Mouse (Mus musculus) ES-Bruce4 (cell line): ENCODE data around the gene Sh3d19. TPM values are rescaled to one million over a fixed set of nuclear protein-coding genes. Genes with fewer than 3 reads are reported as not detected.
A peak's percentile ranks its signal among the peaks of the same experiment; 100 is the strongest.

Experiments used
- H3K27ac ChIP-seq: 2 replicates; pipeline ENCODE4 v1.5.1; 2012; ENCODE audit warnings: low read length, inconsistent platforms; ENCODE audit not compliant: insufficient read depth
- H3K27me3 ChIP-seq: 2 replicates; pipeline ENCODE4 v1.6.1; 2012; ENCODE audit warnings: mild to moderate bottlenecking, low read length, inconsistent platforms; ENCODE audit not compliant: control insufficient read depth, poor library complexity, insufficient read depth, severe bottlenecking
- H3K36me3 ChIP-seq: 2 replicates; pipeline ENCODE4 v1.6.1; 2012; ENCODE audit warnings: inconsistent platforms, mild to moderate bottlenecking, low read length, moderate library complexity; ENCODE audit not compliant: control insufficient read depth, poor library complexity, insufficient read depth, severe bottlenecking
- H3K4me1 ChIP-seq: one replicate; pipeline ENCODE4 v1.8.1; 2011; ENCODE audit warnings: low read length; ENCODE audit not compliant: control insufficient read depth, insufficient read depth
- H3K4me3 ChIP-seq: 2 replicates; pipeline ENCODE4 v1.5.1; 2011; ENCODE audit warnings: low read depth, mild to moderate bottlenecking, low read length
- H3K9ac ChIP-seq: 2 replicates; pipeline ENCODE4 v1.6.1; 2012; ENCODE audit warnings: low read depth, mild to moderate bottlenecking, inconsistent platforms; ENCODE audit not compliant: poor library complexity, severe bottlenecking
- H3K9me3 ChIP-seq: replicated peaks from 2 replicates; pipeline ENCODE4 v1.6.1; 2012; ENCODE audit warnings: mild to moderate bottlenecking, low read length, inconsistent platforms; ENCODE audit not compliant: control insufficient read depth, poor library complexity, insufficient read depth, severe bottlenecking
- CTCF ChIP-seq: IDR thresholded peaks from one replicate; pipeline ENCODE4 v1.8.1; 2011; ENCODE audit warnings: low read depth, low read length
- EP300 ChIP-seq: IDR thresholded peaks from 2 replicates; pipeline ENCODE4 v1.6.1; 2011; ENCODE audit warnings: low read depth, low read length; ENCODE audit not compliant: insufficient read depth
- POLR2A ChIP-seq: IDR thresholded peaks from one replicate; pipeline ENCODE4 v1.8.1; 2011; ENCODE audit warnings: low read length; ENCODE audit not compliant: insufficient read depth
- polyA plus RNA-seq: library from polyadenylated mRNA; stranded (reverse); fragments of >200 nt; gene quantifications from 2 replicates; pipeline ENCODE4 v1.2.4, GENCODE M21; 2011; ENCODE audit warnings: low read depth; ENCODE audit not compliant: missing spikeins, insufficient read depth, insufficient read length

Sh3d19 gene
- 46.6 and 53.6 TPM in 2 replicates for polyA plus RNA-seq

DNA sequence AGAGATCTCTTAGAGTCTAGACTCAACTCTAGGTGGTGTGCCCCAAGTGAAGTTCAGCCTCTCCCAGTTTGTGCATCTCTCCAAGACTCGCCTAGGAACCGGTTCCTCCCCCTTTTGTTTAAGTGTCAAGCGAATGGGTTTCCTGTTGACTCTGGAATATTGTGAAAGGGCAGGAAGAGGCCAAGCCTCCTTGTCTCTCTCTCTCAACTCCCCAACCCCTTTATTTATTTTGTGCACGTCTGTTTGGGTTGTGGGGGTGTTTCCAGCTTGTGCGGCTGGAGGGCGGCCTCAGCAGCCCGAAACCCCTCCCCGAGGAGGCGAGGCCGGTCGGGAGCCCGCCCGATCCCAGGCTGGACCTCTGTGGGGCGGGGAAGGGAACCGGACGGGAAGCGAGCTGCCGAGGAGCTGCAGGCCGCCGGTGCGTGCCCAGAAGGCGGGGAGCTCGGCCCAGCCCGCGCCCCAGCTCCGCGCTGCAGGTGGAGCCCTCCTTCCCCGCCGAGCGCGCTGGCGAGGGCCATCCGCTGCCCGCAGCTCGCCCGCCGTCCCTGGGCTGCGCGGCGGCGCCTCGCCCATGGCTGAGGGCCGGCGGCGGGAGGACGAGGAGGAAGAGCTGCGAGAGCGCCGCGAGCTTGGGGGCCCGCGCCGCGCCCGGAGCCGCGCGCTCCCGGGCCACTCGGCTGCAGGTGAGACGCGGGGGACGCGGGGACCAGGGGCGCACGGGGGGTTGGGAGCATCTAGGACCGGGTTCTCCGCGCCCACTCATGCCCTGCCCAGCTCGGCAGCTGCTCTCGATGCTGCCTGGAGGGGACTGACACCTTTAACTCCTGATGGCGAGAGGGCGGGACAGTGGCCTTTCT, at the start of gene Sh3d19:
Gene Sh3d19, plus strand, starts transcription at position 368 of the 857 bp plus-strand sequence.
- H3K27ac ChIP-seq: no peak within 1 kb of the TSS
- peak within 1 kb of the TSS; percentile 69 for H3K4me3 ChIP-seq
- H3K36me3 ChIP-seq: no peaks in the 10 kb centered on the region
- peaks cover 4% of the 10 kb centered on the region for H3K4me1 ChIP-seq
- no peaks in the 10 kb centered on the region for H3K9me3 ChIP-seq
- H3K9ac ChIP-seq: peak within 1 kb of the TSS; percentile 71
- peak; percentile 52 for TF ChIP-seq POLR2A
- TF ChIP-seq EP300: no peak
- no peaks in the 10 kb centered on the region; the same call in 1 of the 2 replicates for H3K27me3 ChIP-seq

DNA sequence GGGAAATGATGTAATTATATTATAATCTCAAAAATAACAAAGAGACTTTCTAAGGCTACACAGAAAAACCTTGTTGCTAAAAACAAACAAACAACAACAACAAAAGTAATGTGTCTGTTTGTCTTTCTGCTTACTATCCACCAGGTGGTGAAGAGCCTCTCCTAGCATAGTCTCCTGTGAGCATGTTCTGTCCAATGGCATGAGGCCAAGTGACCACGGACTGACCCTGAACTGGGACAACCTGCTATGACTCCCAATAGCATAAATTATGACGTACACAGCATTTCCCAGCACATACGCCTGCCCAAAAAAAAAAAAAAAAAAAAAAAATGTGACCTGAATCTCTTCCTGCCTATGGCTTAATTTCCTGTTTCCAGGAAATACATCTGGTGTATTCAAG, 48.6 kb upstream of the Sh3d19 start:
- H3K27me3 ChIP-seq: no peaks in the 10 kb centered on the region
- no peak overlapping the region for H3K9ac ChIP-seq
- no peak overlapping the region for H3K4me3 ChIP-seq
- no peaks in the 10 kb centered on the region for H3K4me1 ChIP-seq
- no peaks in the 10 kb centered on the region for H3K9me3 ChIP-seq
- TF ChIP-seq POLR2A (no peak), EP300 (no peak), CTCF (no peak)
- no peak overlapping the region for H3K27ac ChIP-seq
- H3K36me3 ChIP-seq: no peaks in the 10 kb centered on the region

DNA sequence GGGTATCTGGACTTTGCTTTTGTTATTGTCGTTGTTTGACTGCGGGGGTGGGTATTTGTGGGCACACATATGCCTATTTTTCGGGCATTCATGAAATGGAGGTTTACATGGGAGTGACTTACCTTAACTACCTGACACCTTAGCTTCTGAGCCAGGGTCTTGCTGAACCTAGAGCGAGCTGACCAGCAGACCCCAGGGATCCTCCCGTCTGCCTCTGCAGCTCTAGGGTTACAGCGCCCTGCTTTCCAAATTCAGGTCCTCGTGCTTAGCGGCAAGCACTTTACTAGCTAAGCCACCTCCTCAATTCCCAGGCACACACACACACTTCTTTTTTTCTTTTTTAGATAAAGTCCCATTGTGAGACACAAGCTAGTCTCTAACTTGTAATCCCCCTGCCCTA, 47.6 kb upstream of the Sh3d19 start:
- Histone ChIP-seq H3K4me1 (no peaks in the 10 kb centered on the region), H3K27me3 (no peaks in the 10 kb centered on the region), H3K9ac (no peak overlapping the region), H3K36me3 (no peaks in the 10 kb centered on the region), H3K27ac (no peak overlapping the region), H3K4me3 (no peak overlapping the region), H3K9me3 (no peaks in the 10 kb centered on the region)
- TF ChIP-seq EP300 (no peak), CTCF (no peak), POLR2A (no peak)

DNA sequence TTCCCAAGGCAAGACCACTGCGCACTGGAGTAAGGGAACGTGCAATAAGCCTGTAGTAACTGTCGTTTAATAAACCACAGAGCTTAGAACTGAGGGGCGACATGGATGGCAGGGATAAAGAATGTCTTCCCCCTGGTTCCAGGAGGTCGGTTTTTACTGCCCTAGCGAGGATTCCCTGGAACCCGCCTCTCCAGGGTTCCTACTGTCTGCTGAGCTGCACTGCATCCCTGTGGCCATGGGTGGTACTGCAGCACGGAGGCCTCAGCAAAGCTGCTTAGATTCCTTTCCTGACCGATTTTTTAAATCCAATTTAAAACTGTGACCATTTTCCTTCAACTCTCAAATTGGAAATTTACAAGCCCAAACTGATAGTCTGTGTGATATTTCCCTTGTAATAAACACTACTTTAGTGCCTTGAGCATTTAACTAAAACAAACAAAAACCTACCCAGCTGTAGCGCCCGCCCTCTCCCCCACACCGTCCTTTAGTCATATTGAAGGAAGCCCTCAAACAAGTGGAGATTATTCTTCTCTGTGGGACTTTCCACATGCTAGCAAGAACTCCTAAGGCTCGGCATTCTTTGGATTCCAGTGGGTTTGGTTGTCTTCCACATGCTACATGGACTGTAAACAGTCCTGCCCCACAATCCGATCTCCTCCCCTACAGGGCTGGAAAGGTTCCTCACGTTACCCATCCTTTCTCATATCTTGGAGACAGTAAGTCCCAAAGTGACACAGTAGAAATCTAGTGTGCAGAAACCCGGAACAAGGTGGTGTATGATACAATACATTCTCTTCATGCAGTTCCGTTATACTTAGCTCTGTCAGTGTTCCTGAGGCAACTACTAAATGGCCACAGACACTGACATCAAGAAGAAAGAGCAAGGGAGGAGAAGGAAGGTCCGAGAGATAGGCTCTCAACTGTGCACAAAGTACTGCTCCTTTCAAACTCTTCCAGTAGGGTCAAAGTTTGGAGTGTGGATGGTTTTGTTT, 46.7 kb upstream of the Sh3d19 start:
- Histone ChIP-seq H3K36me3 (no peaks in the 10 kb centered on the region), H3K27me3 (no peaks in the 10 kb centered on the region), H3K4me3 (no peak overlapping the region), H3K4me1 (no peaks in the 10 kb centered on the region), H3K9ac (no peak overlapping the region), H3K27ac (no peak overlapping the region), H3K9me3 (no peaks in the 10 kb centered on the region)
- TF ChIP-seq CTCF: peak; percentile 87
- no peak for TF ChIP-seq EP300

DNA sequence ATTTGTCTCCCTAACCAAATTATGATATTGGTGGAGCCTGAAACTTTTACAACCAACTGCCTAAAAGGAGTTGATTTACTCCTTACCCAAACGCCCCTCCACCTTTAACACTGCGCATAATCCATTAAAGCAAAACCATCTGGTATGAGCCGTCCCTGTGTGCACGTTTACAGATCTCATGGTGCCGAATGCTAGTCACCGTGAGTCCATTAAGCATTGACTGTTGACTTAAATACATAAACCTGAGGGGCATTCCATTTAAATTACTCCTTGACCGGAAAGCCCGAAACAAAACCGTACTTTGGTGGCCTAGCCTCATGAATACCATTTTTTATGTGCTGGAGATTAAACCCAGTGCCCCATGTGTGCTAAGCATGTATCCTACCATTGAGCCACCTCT, 43.6 kb upstream of the Sh3d19 start:
- Histone ChIP-seq H3K9me3 (no peaks in the 10 kb centered on the region), H3K36me3 (no peaks in the 10 kb centered on the region), H3K27me3 (no peaks in the 10 kb centered on the region), H3K9ac (no peak overlapping the region), H3K4me1 (no peaks in the 10 kb centered on the region), H3K27ac (no peak overlapping the region), H3K4me3 (no peak overlapping the region)
- TF ChIP-seq EP300 (no peak), CTCF (no peak), POLR2A (no peak)
